Mouse (Mus musculus) G1E (cell line): ENCODE measurements around the gene Sorcs1.

Experiments used
- CTCF ChIP-seq: IDR thresholded peaks from 2 replicates; pipeline ENCODE4 v1.5.1; 2012; ENCODE audit warnings: low read depth, low read length, inconsistent platforms, mixed read lengths
- GATA1 ChIP-seq: IDR thresholded peaks from 2 replicates; pipeline ENCODE4 v1.6.1; 2012; ENCODE audit warnings: borderline replicate concordance, low read length, inconsistent platforms, mixed read lengths
- POLR2AphosphoS5 ChIP-seq: IDR thresholded peaks from 2 replicates; pipeline ENCODE4 v1.6.1; 2012; ENCODE audit warnings: low read depth, low read length, inconsistent platforms; ENCODE audit not compliant: insufficient replicate concordance
- TAL1 ChIP-seq: conservative IDR thresholded peaks from 2 replicates; pipeline ENCODE4 v1.6.1; 2012; ENCODE audit warnings: low read depth, low read length, inconsistent platforms, mixed read lengths

- TF ChIP-seq CTCF = no peak
- no peak for TF ChIP-seq TAL1
- no peak for TF ChIP-seq GATA1
- TF ChIP-seq POLR2AphosphoS5 = no peak
These were observed 315.6 kb downstream of the Sorcs1 start for GRCm38 (mm10) chr19:50362655-50363500.
